Mouse (Mus musculus): ENCODE data around the gene Hbs1l. TPM values are rescaled to one million over a fixed set of nuclear protein-coding genes. Genes with fewer than 3 reads are reported as not detected.
"Not testable (repeated sequence)": the region's sequence is repeated elsewhere in the genome, so short reads cannot be mapped to it uniquely, and the experiment has no call there.

Hbs1l gene
- polyA plus RNA-seq, 1 experiment from 2014 or later = 109 TPM

- Histone ChIP-seq H3K9ac (ENCODE audit: low read depth, low read length) (no peak overlapping the region), H3K36me3 (ENCODE audit: control insufficient read depth, insufficient read depth, low read length) (no peaks in the 10 kb centered on the region), H3K4me2 (replicated peaks; ENCODE audit: low read depth, low read length) (no peak overlapping the region), H3K27ac (ENCODE audit: low read depth, low read length) (no peak overlapping the region), H3K4me3 (ENCODE audit: low read length) (no peak overlapping the region), H3K4me1 (ENCODE audit: control insufficient read depth, insufficient read depth, low read length) (no peaks in the 10 kb centered on the region), H3K9me3 (ENCODE audit: control insufficient read depth, low read length) (no peaks in the 10 kb centered on the region), H3K27me3 (ENCODE audit: control insufficient read depth, insufficient read depth, low read length) (no peaks in the 10 kb centered on the region)
- WGBS = 86% methylated on average over 3 of the region's 3 CpGs
- no peak for ATAC-seq (ENCODE audit: low FRiP score, low TSS enrichment)
Measured at GRCm38 (mm10) chr10:21385111-21385663, 89.4 kb downstream of the Hbs1l start.

DNA sequence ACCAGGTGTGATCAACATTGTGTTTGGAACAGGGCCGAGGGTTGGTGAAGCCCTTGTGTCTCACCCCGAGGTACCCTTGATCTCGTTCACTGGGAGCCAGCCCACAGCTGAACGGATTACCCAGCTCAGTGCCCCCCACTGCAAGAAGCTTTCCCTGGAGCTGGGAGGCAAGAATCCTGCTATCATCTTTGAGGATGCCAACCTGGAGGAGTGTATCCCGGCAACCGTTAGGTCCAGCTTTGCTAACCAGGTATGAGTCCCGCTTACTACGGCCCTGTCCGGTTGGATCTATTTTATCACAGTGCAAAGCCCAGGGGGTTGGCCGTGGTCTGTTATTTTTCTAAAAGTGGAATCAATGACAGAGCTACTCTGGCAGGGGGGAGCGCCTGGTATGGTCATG, 93.3 kb downstream of the Hbs1l start:
- Histone ChIP-seq H3K4me1 (ENCODE audit: control insufficient read depth, insufficient read depth, low read length) (no peaks in the 10 kb centered on the region), H3K9ac (ENCODE audit: low read depth, low read length) (no peak overlapping the region), H3K4me2 (replicated peaks; ENCODE audit: low read depth, low read length) (no peak overlapping the region), H3K9me3 (ENCODE audit: control insufficient read depth, low read length) (no peaks in the 10 kb centered on the region), H3K27me3 (ENCODE audit: control insufficient read depth, insufficient read depth, low read length) (no peaks in the 10 kb centered on the region), H3K36me3 (ENCODE audit: control insufficient read depth, insufficient read depth, low read length) (no peaks in the 10 kb centered on the region), H3K4me3 (ENCODE audit: low read length) (no peak overlapping the region), H3K27ac (ENCODE audit: low read depth, low read length) (no peak overlapping the region)
- no peak for ATAC-seq (ENCODE audit: low FRiP score, low TSS enrichment)
- WGBS = 94% methylated on average over 11 of the region's 11 CpGs

- H3K4me2 ChIP-seq (replicated peaks; ENCODE audit: low read depth, low read length) = no peak overlapping the region
- 90% methylated on average over 4 of the region's 4 CpGs for WGBS
- H3K27me3 ChIP-seq (ENCODE audit: control insufficient read depth, insufficient read depth, low read length) = no peaks in the 10 kb centered on the region
- no peaks in the 10 kb centered on the region for H3K9me3 ChIP-seq (ENCODE audit: control insufficient read depth, low read length)
- no peaks in the 10 kb centered on the region for H3K36me3 ChIP-seq (ENCODE audit: control insufficient read depth, insufficient read depth, low read length)
- H3K4me1 ChIP-seq (ENCODE audit: control insufficient read depth, insufficient read depth, low read length) = no peaks in the 10 kb centered on the region
- no peak overlapping the region for H3K9ac ChIP-seq (ENCODE audit: low read depth, low read length)
- no peak for ATAC-seq (ENCODE audit: low FRiP score, low TSS enrichment)
- no peak overlapping the region for H3K27ac ChIP-seq (ENCODE audit: low read depth, low read length)
- H3K4me3 ChIP-seq (ENCODE audit: low read length) = no peak overlapping the region
Measured at GRCm38 (mm10) chr10:21390440-21390839, 94.7 kb downstream of the Hbs1l start.

GRCm38 (mm10) chr10:21391286-21391685, 95.5 kb downstream of the Hbs1l start:
- Histone ChIP-seq H3K4me3 (ENCODE audit: low read length) (no peak overlapping the region), H3K27ac (ENCODE audit: low read depth, low read length) (no peak overlapping the region), H3K27me3 (ENCODE audit: control insufficient read depth, insufficient read depth, low read length) (no peaks in the 10 kb centered on the region), H3K9ac (ENCODE audit: low read depth, low read length) (no peak overlapping the region), H3K9me3 (ENCODE audit: control insufficient read depth, low read length) (no peaks in the 10 kb centered on the region), H3K4me2 (replicated peaks; ENCODE audit: low read depth, low read length) (no peak overlapping the region), H3K4me1 (ENCODE audit: control insufficient read depth, insufficient read depth, low read length) (no peaks in the 10 kb centered on the region), H3K36me3 (ENCODE audit: control insufficient read depth, insufficient read depth, low read length) (no peaks in the 10 kb centered on the region)
- WGBS = 79% methylated on average over 4 of the region's 4 CpGs
- ATAC-seq (ENCODE audit: low FRiP score, low TSS enrichment) = no peak

- Histone ChIP-seq H3K4me3 (ENCODE audit: low read length) (no peak overlapping the region), H3K9me3 (ENCODE audit: control insufficient read depth, low read length) (no peaks in the 10 kb centered on the region), H3K27me3 (ENCODE audit: control insufficient read depth, insufficient read depth, low read length) (no peaks in the 10 kb centered on the region), H3K9ac (ENCODE audit: low read depth, low read length) (no peak overlapping the region), H3K36me3 (ENCODE audit: control insufficient read depth, insufficient read depth, low read length) (no peaks in the 10 kb centered on the region), H3K4me1 (ENCODE audit: control insufficient read depth, insufficient read depth, low read length) (no peaks in the 10 kb centered on the region), H3K4me2 (replicated peaks; ENCODE audit: low read depth, low read length) (no peak overlapping the region), H3K27ac (ENCODE audit: low read depth, low read length) (no peak overlapping the region)
- ATAC-seq (ENCODE audit: low FRiP score, low TSS enrichment) = no peak
- WGBS = 92% methylated on average over 2 of the region's 2 CpGs
Measured at GRCm38 (mm10) chr10:21393390-21393789, 97.6 kb downstream of the Hbs1l start.

GRCm38 (mm10) chr10:21395426-21396139, 99.8 kb downstream of the Hbs1l start:
- no peak for ATAC-seq (ENCODE audit: low FRiP score, low TSS enrichment)
- no peaks in the 10 kb centered on the region for H3K4me1 ChIP-seq (ENCODE audit: control insufficient read depth, insufficient read depth, low read length)
- no peaks in the 10 kb centered on the region for H3K36me3 ChIP-seq (ENCODE audit: control insufficient read depth, insufficient read depth, low read length)

GRCm38 (mm10) chr10:21398873-21399425, 103.2 kb downstream of the Hbs1l start:
- H3K9me3 ChIP-seq (ENCODE audit: control insufficient read depth, low read length); H3K36me3 ChIP-seq (ENCODE audit: control insufficient read depth, insufficient read depth, low read length); ATAC-seq (ENCODE audit: low FRiP score, low TSS enrichment); H3K4me3 ChIP-seq (ENCODE audit: low read length); H3K4me2 ChIP-seq (replicated peaks; ENCODE audit: low read depth, low read length); H3K9ac ChIP-seq (ENCODE audit: low read depth, low read length); H3K4me1 ChIP-seq (ENCODE audit: control insufficient read depth, insufficient read depth, low read length); H3K27me3 ChIP-seq (ENCODE audit: control insufficient read depth, insufficient read depth, low read length); H3K27ac ChIP-seq (ENCODE audit: low read depth, low read length): not testable (repeated sequence)
- WGBS = 78% methylated on average over 6 of the region's 6 CpGs

More at GRCm38 (mm10) chr10:21395426-21396139, 99.8 kb downstream of the Hbs1l start:
- Histone ChIP-seq H3K27me3 (ENCODE audit: control insufficient read depth, insufficient read depth, low read length) (no peaks in the 10 kb centered on the region), H3K4me2 (replicated peaks; ENCODE audit: low read depth, low read length) (no peak overlapping the region), H3K9ac (ENCODE audit: low read depth, low read length) (no peak overlapping the region), H3K9me3 (ENCODE audit: control insufficient read depth, low read length) (no peaks in the 10 kb centered on the region), H3K27ac (ENCODE audit: low read depth, low read length) (no peak overlapping the region), H3K4me3 (ENCODE audit: low read length) (no peak overlapping the region)
- WGBS = 89% methylated on average over 14 of the region's 14 CpGs

DNA sequence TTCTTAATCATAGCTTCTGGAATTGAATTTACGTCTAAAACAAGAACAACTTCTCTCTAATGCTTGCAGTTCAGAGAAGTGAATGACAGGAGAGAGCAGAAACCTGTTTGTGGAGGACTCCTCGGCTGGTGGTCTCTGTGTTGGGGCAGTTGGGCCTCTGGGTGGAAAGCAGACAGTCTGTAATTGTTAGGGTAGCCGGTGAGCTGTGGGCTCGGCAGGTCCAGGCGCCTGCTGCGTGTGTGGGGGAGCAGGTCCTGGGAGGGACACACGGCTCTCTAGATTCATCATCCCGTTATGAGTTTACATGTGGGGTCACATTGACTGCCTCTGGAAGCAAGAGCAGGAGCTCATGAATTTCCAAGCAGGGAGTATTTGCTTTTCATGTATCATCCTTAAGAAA, 103.8 kb downstream of the Hbs1l start:
- no peak for ATAC-seq (ENCODE audit: low FRiP score, low TSS enrichment)
- no peaks in the 10 kb centered on the region for H3K36me3 ChIP-seq (ENCODE audit: control insufficient read depth, insufficient read depth, low read length)
- no peak overlapping the region for H3K9ac ChIP-seq (ENCODE audit: low read depth, low read length)
- no peak overlapping the region for H3K4me3 ChIP-seq (ENCODE audit: low read length)
- H3K4me2 ChIP-seq (replicated peaks; ENCODE audit: low read depth, low read length) = no peak overlapping the region
- WGBS = 36% methylated on average over 8 of the region's 8 CpGs
- H3K27me3 ChIP-seq (ENCODE audit: control insufficient read depth, insufficient read depth, low read length) = no peaks in the 10 kb centered on the region
- no peaks in the 10 kb centered on the region for H3K9me3 ChIP-seq (ENCODE audit: control insufficient read depth, low read length)
- peaks cover 3% of the 10 kb centered on the region; the same call in 1 of the 2 replicates for H3K4me1 ChIP-seq (ENCODE audit: control insufficient read depth, insufficient read depth, low read length)
- no peak overlapping the region for H3K27ac ChIP-seq (ENCODE audit: low read depth, low read length)

- 46% methylated on average over 7 of the region's 7 CpGs for WGBS
- Histone ChIP-seq H3K36me3 (ENCODE audit: control insufficient read depth, insufficient read depth, low read length) (no peaks in the 10 kb centered on the region), H3K9ac (ENCODE audit: low read depth, low read length) (no peak overlapping the region), H3K27ac (ENCODE audit: low read depth, low read length) (no peak overlapping the region), H3K27me3 (ENCODE audit: control insufficient read depth, insufficient read depth, low read length) (no peaks in the 10 kb centered on the region), H3K4me3 (ENCODE audit: low read length) (no peak overlapping the region), H3K4me2 (replicated peaks; ENCODE audit: low read depth, low read length) (no peak overlapping the region), H3K9me3 (ENCODE audit: control insufficient read depth, low read length) (no peaks in the 10 kb centered on the region), H3K4me1 (ENCODE audit: control insufficient read depth, insufficient read depth, low read length) (peaks cover 3% of the 10 kb centered on the region; the same call in 1 of the 2 replicates)
- no peak for ATAC-seq (ENCODE audit: low FRiP score, low TSS enrichment)
Measured at GRCm38 (mm10) chr10:21400031-21400430, 104.3 kb downstream of the Hbs1l start.
